ENCODE assay signal across 7 mouse cellular contexts in the genomic region with DNA sequence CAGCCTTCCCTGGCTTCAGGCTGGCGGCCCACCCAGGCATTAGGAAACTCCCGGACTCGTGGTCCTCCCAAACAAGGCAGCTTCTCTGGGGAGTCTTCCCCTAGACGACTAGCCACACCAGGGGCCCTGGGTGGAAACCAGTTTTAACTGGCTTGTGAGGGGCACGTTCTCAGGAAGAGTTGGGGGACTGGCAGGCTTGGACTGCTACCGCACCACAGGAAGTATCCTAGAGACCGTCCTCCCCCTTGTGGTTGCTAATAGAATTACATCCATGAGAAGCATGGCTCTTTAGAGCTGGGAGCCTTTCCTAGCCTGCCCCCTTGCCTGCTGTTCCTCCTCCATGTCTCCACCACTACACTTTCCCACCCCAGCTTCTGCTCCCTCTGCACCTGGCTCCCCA.
DNase-seq lines count a peak whose midpoint lies in the region; ATAC-seq and TF ChIP-seq lines count a peak whose summit lies in the region.

No protein-coding gene starts in this region.

- no peak for ATAC-seq in embryonic facial prominence, embryonic 15.5 days (ENCODE audit: insufficient number of reproducible peaks, low FRiP score, low TSS enrichment, low read depth)
- peak; percentile 29; the same call in 1 of the 2 replicates for ATAC-seq in lung, embryonic 14.5 days (ENCODE audit: insufficient read depth)

- DNase-seq in ES-E14 (ENCODE audit: low read depth, low spot score), result peak; percentile 74
- peak; percentile 76 for DNase-seq in brain, adult 2 months (ENCODE audit: low read depth, low spot score)
- DNase-seq in heart, postnatal 4 days, result peak; percentile 47
- peak; percentile 58 for DNase-seq in layer of hippocampus, adult 11-12 months (ENCODE audit: low spot score)
- DNase-seq in lung, embryonic 14.5 days, result peak; percentile 85
- DNase-seq in retina, postnatal 1 day, result peak; percentile 83

- H3K4me3 ChIP-seq in ES-E14 (ENCODE audit: insufficient read depth in 1 of 2, low read depth in 1 of 2, low read length in 2 of 2, poor library complexity in 1 of 2, severe bottlenecking in 1 of 2), result no peak overlapping the region
- H3K4me3 ChIP-seq in embryonic facial prominence, embryonic 15.5 days (replicated peaks), result no peak overlapping the region
- H3K4me3 ChIP-seq in lung, embryonic 14.5 days (ENCODE audit: low read depth, low read length), result no peak overlapping the region

- WGBS in embryonic facial prominence, embryonic 15.5 days, result 26% methylated on average over 7 of the region's 7 CpGs
- 26% methylated on average over 7 of the region's 7 CpGs for WGBS in lung, embryonic 14.5 days

- no peaks in the 10 kb centered on the region for H3K27me3 ChIP-seq in embryonic facial prominence, embryonic 15.5 days
- no peaks in the 10 kb centered on the region for H3K27me3 ChIP-seq in lung, embryonic 14.5 days (ENCODE audit: insufficient read depth, low read length)

- no peaks in the 10 kb centered on the region for H3K36me3 ChIP-seq in ES-E14 (ENCODE audit: control insufficient read depth, insufficient read depth, low read length, poor library complexity, severe bottlenecking)
- H3K36me3 ChIP-seq in embryonic facial prominence, embryonic 15.5 days, result no peaks in the 10 kb centered on the region
- no peaks in the 10 kb centered on the region for H3K36me3 ChIP-seq in lung, embryonic 14.5 days (ENCODE audit: insufficient read depth)

- peak; percentile 92 for TF ChIP-seq CTCF in lung, embryonic 14.5 days (IDR thresholded peaks at IDR 0.05; ENCODE audit: low read depth)

- H3K27ac ChIP-seq in ES-E14 (ENCODE audit: insufficient read depth, low read depth, low read length, poor library complexity, severe bottlenecking), result no peak overlapping the region
- H3K27ac ChIP-seq in embryonic facial prominence, embryonic 15.5 days (replicated peaks), result no peak overlapping the region
- no peak overlapping the region for H3K27ac ChIP-seq in lung, embryonic 14.5 days (ENCODE audit: low read depth)

- H3K9me3 ChIP-seq in ES-E14 (ENCODE audit: control insufficient read depth, insufficient read depth, low read depth, low read length), result no peaks in the 10 kb centered on the region
- H3K9me3 ChIP-seq in embryonic facial prominence, embryonic 15.5 days (replicated peaks), result no peaks in the 10 kb centered on the region
- H3K9me3 ChIP-seq in lung, embryonic 14.5 days (ENCODE audit: low read depth, low read length), result no peaks in the 10 kb centered on the region

- H3K4me1 ChIP-seq in ES-E14 (ENCODE audit: control insufficient read depth in 2 of 2, insufficient read depth in 2 of 2, low read length in 2 of 2, poor library complexity in 1 of 2), result peaks cover 2 to 14% of the 10 kb centered on the region in 2 experiments; a peak in 1 of 4 replicates
- H3K4me1 ChIP-seq in embryonic facial prominence, embryonic 15.5 days, result peaks cover 3% of the 10 kb centered on the region; the same call in 1 of the 2 replicates
- 0 out of 2 replicates have a peak, but pooled peaks cover 6% of the 10 kb centered on the region for H3K4me1 ChIP-seq in lung, embryonic 14.5 days (ENCODE audit: insufficient read depth)

- peak overlapping the region; percentile 27; the same call in 1 of the 2 replicates for H3K4me2 ChIP-seq in embryonic facial prominence, embryonic 15.5 days (replicated peaks)
- 0 out of 2 replicates have a peak overlapping the region, but pooled peaks have one; percentile 5 for H3K4me2 ChIP-seq in lung, embryonic 14.5 days

- H3K9ac ChIP-seq in ES-E14 (ENCODE audit: insufficient read depth, low read depth, low read length, poor library complexity, severe bottlenecking), result no peak overlapping the region
- no peak overlapping the region for H3K9ac ChIP-seq in embryonic facial prominence, embryonic 15.5 days
- H3K9ac ChIP-seq in lung, embryonic 14.5 days, result no peak overlapping the region

- in situ Hi-C loops in ES-E14 (cut with MboI; ENCODE audit: low sequenced_read_pairs in 2 of 2, unreplicated experiment in 2 of 2), result no loop called here

TF ChIP-seq in ES-E14, 5 proteins besides CTCF, POLR2A, EP300 and RAD21:
- TF ChIP-seq ZC3H11A (IDR thresholded peaks at IDR 0.05; ENCODE audit: borderline replicate concordance, low read depth, low read length) (peak; percentile 65; the same call in 1 of the 2 replicates), MAFK (IDR thresholded peaks at IDR 0.05; ENCODE audit: insufficient read depth, low read depth, low read length) (no peak)
